Comparison of ENCODE assay signal across 18 mouse cellular contexts in the genomic region with DNA sequence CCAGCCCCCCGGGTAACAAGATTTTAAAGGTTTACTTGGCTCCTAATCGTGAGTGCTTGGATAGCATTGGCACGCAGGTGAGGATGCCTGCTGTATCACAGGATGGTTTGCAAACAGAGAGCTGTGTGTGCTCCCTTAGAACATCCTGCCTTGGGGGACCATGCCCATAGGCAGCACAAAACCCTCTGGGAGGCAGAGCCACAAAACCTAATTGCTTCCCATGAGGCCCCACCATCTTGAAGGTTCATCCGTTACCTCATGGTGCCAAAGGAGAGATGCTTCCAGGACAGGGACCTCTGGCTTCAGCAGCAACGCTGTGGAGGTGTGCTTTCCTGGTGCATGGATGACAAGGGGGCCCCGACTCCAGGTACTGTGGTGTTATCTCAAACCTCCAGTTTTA. TPM values are rescaled to one million over a fixed set of nuclear protein-coding genes. Genes with fewer than 3 reads are reported as not detected.
"Had no signal": no experiment of that assay in that cellular context is flagged by ENCODE, and none has a peak within 500 bp of the region (broad histone marks: within the 10 kb centered on the region; RNA-seq: fewer than 3 reads in every experiment).

No protein-coding gene starts in this region.

- H3K9me3 ChIP-seq: midbrain, embryonic 10.5 days; midbrain, embryonic 12.5 days; neural tube, embryonic 13.5 days; neural tube, embryonic 15.5 days had no signal

- H3K4me2 ChIP-seq: lung, embryonic 14.5 days; midbrain, embryonic 12.5 days; neural tube, embryonic 13.5 days; neural tube, embryonic 15.5 days had no signal

- ATAC-seq: midbrain, embryonic 16.5 days had no signal

- H3K27ac ChIP-seq: midbrain, embryonic 10.5 days; midbrain, embryonic 12.5 days; neural tube, embryonic 13.5 days; neural tube, embryonic 15.5 days had no signal

- H3K9ac ChIP-seq: lung, embryonic 14.5 days; midbrain, embryonic 12.5 days; neural tube, embryonic 13.5 days; neural tube, embryonic 15.5 days had no signal

- H3K4me1 ChIP-seq: midbrain, embryonic 12.5 days; neural tube, embryonic 13.5 days; neural tube, embryonic 15.5 days had no signal

- H3K4me3 ChIP-seq: midbrain, embryonic 10.5 days; midbrain, embryonic 12.5 days; myocyte; neural tube, embryonic 13.5 days; neural tube, embryonic 15.5 days had no signal

- DNase-seq: lung, embryonic 14.5 days; lung, postnatal 10 days; midbrain, embryonic 14.5 days; retina, postnatal 1 day; right cerebral cortex, adult 18-20 months; right cerebral cortex, postnatal 25 days; right cerebral cortex, postnatal 4 days; spleen, adult 18-20 months; thymus, adult 18-20 months; thymus, postnatal 14 days; thymus, postnatal 36 days had no signal

RNA-seq across cellular contexts. Expression of gene Nexn, which starts 5.7 kb away (rescaled TPM):
- total RNA-seq: megakaryocyte, adult 5-6 weeks had no signal
